Mouse (Mus musculus) intestine, embryonic 15.5 days (tissue): ENCODE measurements around the gene 1600002K03Rik. TPM values are rescaled to one million over a fixed set of nuclear protein-coding genes. Genes with fewer than 3 reads are reported as not detected.

Experiments
- ATAC-seq: fragments of 200-750 bp; cut with Nextera tagmentation; 2 replicates; pipeline ENCODE4 v1.8.0; 2017; ENCODE audit warnings: moderate TSS enrichment, moderate library complexity
- H3K27ac ChIP-seq: fragments of 300-500 bp; sonication (generic); 2 replicates; pipeline ENCODE4 v1.5.1; 2015; ENCODE audit warnings: mild to moderate bottlenecking, inconsistent platforms
- H3K27me3 ChIP-seq: fragments of 300-500 bp; sonication (generic); replicated peaks from 2 replicates; pipeline ENCODE4 v1.6.1; 2015; ENCODE audit warnings: inconsistent platforms
- H3K36me3 ChIP-seq: fragments of 300-500 bp; sonication (generic); 2 replicates; pipeline ENCODE4 v1.6.1; 2015; ENCODE audit warnings: inconsistent platforms
- H3K4me1 ChIP-seq: fragments of 300-500 bp; sonication (generic); replicated peaks from 2 replicates; pipeline ENCODE4 v1.6.1; 2015; ENCODE audit warnings: inconsistent platforms
- H3K4me2 ChIP-seq: fragments of 300-500 bp; sonication (generic); replicated peaks from 2 replicates; pipeline ENCODE4 v1.6.1; 2015; ENCODE audit warnings: mild to moderate bottlenecking, inconsistent platforms
- H3K4me3 ChIP-seq: fragments of 300-500 bp; sonication (generic); replicated peaks from 2 replicates; pipeline ENCODE4 v1.5.1; 2015; ENCODE audit warnings: inconsistent platforms
- H3K9ac ChIP-seq: fragments of 300-500 bp; sonication (generic); 2 replicates; pipeline ENCODE4 v1.6.1; 2015; ENCODE audit warnings: inconsistent platforms
- H3K9me3 ChIP-seq: fragments of 300-500 bp; sonication (generic); 2 replicates; pipeline ENCODE4 v1.6.1; 2016; ENCODE audit warnings: inconsistent platforms
- WGBS: fragments of 180-500 bp; shearing (Covaris S2); methylation state at CpG from one replicate; pipeline ENCODE4 v1.1.7; 2015; 5-methylcytosine and 5-hydroxymethylcytosine counted together
- polyA plus RNA-seq: library from polyadenylated mRNA; unstranded; fragments of >200 nt; fragmentation: Nextera tagmentation; extraction: Ambion mirVana; gene quantifications from 2 replicates; pipeline ENCODE4 v1.2.1, GENCODE M21; 2015

The 1600002K03Rik gene
- polyA plus RNA-seq, 1 experiment from 2014 or later: 22.9 TPM

- Histone ChIP-seq H3K4me1 (peaks cover 64% of the 10 kb centered on the region), H3K27me3 (no peaks in the 10 kb centered on the region), H3K27ac (no peak overlapping the region), H3K36me3 (peaks cover 24% of the 10 kb centered on the region), H3K9ac (no peak overlapping the region), H3K9me3 (no peaks in the 10 kb centered on the region), H3K4me3 (no peak overlapping the region), H3K4me2 (no peak overlapping the region)
- WGBS: 90% methylated on average over 7 of the region's 7 CpGs
- no peak for ATAC-seq
Observed at GRCm38 (mm10) chr10:80143664-80144063, 29.1 kb upstream of the 1600002K03Rik start.

DNA sequence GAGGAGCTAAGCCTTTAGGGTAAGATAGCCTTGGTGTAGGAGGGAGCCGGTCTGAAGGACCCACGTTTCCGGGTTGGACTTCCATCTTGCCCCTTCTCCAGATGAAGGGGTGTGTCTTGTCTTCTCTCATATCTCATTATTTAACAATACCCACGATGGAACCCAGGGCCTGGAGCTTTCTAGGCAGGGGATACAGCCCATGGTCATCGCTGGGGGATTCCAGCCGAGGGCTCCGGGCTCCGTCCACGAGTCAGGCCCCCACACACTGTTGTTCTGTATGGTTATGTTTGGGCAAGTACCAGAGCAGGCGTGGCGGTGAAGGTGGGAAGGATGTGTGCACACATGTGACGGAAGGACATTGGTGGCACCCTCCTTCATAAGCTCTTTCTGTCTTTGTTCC, 28.6 kb upstream of the 1600002K03Rik start:
- Histone ChIP-seq H3K4me1 (peaks cover 63% of the 10 kb centered on the region), H3K36me3 (peaks cover 24% of the 10 kb centered on the region), H3K27me3 (no peaks in the 10 kb centered on the region), H3K9ac (no peak overlapping the region), H3K9me3 (no peaks in the 10 kb centered on the region), H3K4me2 (0 out of 2 replicates have a peak overlapping the region, but pooled peaks have one; percentile 3), H3K27ac (no peak overlapping the region), H3K4me3 (no peak overlapping the region; the same call in 1 of the 2 replicates)
- ATAC-seq: no peak
- WGBS: 91% methylated on average over 12 of the region's 12 CpGs

DNA sequence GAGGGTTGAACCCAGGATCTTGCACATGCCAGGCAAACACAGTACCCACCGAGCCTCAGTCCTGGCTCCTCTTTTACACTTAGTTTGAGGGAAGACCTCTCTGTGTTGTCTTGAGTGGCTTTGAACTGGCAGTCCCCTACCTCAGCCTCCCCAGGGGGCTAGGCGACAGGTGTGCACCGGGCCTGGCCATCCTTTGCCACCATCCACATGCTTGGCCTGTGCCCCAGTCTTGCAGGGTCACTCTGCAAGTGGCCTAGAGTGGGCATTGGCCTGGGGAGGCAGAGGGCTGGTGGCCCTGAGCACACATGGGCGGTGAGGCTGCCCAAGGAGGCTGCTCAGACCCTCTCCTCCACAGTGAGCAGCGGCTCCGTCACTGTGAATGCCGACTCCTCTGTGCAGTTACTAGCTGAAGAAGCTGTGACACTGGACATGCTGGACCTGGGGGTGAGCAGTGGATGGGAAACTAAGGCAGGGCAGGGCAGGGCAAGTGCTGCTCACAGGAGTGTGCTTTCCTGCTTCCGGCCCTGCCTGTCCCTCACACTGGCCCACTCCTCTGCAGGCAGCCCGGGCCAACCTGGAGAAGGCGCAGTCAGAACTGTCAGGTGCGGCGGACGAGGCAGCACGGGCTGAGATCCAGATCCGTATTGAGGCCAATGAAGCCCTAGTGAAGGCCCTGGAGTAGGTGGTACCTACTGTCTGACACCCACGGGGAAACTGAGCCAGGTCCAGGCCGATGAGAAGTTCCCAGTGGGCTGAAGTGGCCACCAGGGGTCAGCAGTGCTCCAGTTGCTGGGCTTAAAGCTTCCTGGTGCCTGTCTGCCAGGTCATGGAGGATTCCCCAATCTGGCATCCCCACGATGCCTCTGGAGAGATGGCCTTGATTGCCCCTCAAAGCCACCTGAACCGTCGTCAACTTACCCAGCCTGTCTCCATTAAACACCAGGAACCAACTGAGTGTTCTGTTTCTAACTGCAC, 27.6 kb upstream of the 1600002K03Rik start:
- H3K4me2 ChIP-seq: peak overlapping the region; percentile 80; the same call in 1 of the 2 replicates
- H3K27ac ChIP-seq: peak overlapping the region; percentile 96
- H3K36me3 ChIP-seq: peaks cover 24% of the 10 kb centered on the region
- H3K27me3 ChIP-seq: no peaks in the 10 kb centered on the region
- peak overlapping the region; percentile 20 for H3K9ac ChIP-seq
- H3K4me1 ChIP-seq: peaks cover 57% of the 10 kb centered on the region
- H3K9me3 ChIP-seq: no peaks in the 10 kb centered on the region
- H3K4me3 ChIP-seq: peak overlapping the region; percentile 9; the same call in 1 of the 2 replicates
- WGBS: 71% methylated on average over 20 of the region's 20 CpGs
- ATAC-seq: no peak

GRCm38 (mm10) chr10:80145896-80146295, 26.8 kb upstream of the 1600002K03Rik start:
- WGBS: 65% methylated on average over 6 of the region's 6 CpGs
- peaks cover 24% of the 10 kb centered on the region for H3K36me3 ChIP-seq
- peaks cover 54% of the 10 kb centered on the region for H3K4me1 ChIP-seq
- no peaks in the 10 kb centered on the region for H3K27me3 ChIP-seq
- H3K27ac ChIP-seq: peak overlapping the region; percentile 96
- ATAC-seq: no peak
- H3K4me3 ChIP-seq: peak overlapping the region; percentile 9; the same call in 1 of the 2 replicates
- peak overlapping the region; percentile 80; the same call in 1 of the 2 replicates for H3K4me2 ChIP-seq
- H3K9ac ChIP-seq: peak overlapping the region; percentile 34; the same call in 1 of the 2 replicates
- H3K9me3 ChIP-seq: no peaks in the 10 kb centered on the region

DNA sequence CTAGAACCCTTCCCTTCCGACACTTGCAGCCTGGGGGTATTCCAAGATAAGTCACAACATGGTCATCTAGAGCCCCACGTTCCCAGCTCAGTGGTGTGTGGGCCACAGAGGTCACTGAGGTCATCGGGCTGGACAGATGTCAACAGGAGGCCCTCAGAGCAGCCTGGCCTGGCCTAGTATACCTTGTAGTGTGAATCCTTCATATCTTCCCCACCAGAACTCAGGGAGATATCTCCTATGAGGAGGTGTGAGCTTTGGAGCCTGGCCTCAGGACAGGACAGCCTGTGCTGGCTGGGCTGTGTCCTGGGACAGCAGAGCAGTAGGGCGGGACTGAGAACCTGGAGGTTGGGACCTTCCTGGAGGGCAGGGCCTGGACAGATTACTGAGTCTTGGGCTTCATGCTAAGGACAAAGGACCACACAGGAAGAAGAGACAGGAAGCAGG, 26.2 kb upstream of the 1600002K03Rik start:
- Histone ChIP-seq H3K9me3 (no peaks in the 10 kb centered on the region), H3K27me3 (no peaks in the 10 kb centered on the region), H3K9ac (peak overlapping the region; percentile 34; the same call in 1 of the 2 replicates), H3K4me3 (peak overlapping the region; percentile 4; the same call in 1 of the 2 replicates), H3K27ac (peak overlapping the region; percentile 96), H3K4me1 (peaks cover 51% of the 10 kb centered on the region), H3K4me2 (peak overlapping the region; percentile 80), H3K36me3 (peaks cover 24% of the 10 kb centered on the region)
- 64% methylated on average over 4 of the region's 4 CpGs for WGBS
- ATAC-seq: no peak

DNA sequence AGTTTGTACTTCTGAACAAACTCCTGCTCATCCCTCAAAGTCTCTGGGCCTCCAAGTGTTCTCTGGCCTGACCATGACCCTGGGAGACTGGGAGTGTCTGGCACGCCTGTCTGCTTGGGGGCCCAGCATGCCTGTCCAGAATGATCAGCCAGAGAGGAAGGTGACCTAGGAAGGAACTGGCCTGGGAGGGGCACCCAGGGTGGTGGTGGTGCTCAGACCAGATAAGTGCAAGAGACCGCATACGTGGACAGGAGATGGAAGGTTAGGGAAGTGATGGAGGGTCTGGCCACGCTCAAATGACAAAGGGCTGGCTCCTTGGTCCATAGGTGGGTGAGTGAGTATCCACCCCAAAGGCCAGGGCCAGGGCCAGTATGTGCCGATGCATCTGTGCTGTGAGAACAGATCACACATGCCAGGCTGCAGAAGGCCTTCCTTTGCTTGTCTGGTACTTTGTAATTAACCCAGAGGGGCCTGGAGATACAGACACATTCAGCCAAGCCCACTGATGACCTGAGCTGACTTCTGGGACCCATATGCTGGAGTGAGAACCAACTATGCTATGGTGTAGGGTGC, 25.5 kb upstream of the 1600002K03Rik start:
- peak overlapping the region; percentile 96 for H3K27ac ChIP-seq
- 53% methylated on average over 5 of the region's 5 CpGs for WGBS
- peak overlapping the region; percentile 77; the same call in 1 of the 2 replicates for H3K9ac ChIP-seq
- peaks cover 53% of the 10 kb centered on the region for H3K4me1 ChIP-seq
- ATAC-seq: no peak
- no peaks in the 10 kb centered on the region for H3K9me3 ChIP-seq
- H3K27me3 ChIP-seq: no peaks in the 10 kb centered on the region
- peaks cover 24% of the 10 kb centered on the region for H3K36me3 ChIP-seq
- H3K4me3 ChIP-seq: peak overlapping the region; percentile 90
- H3K4me2 ChIP-seq: peak overlapping the region; percentile 80

GRCm38 (mm10) chr10:80147719-80148601, 24.8 kb upstream of the 1600002K03Rik start, which contains the start of gene Midn:
Midn (plus strand) TSS chr10:80148272.
- peaks cover 25% of the 10 kb centered on the region for H3K36me3 ChIP-seq
- H3K4me3 ChIP-seq: peak within 1 kb of the TSS; percentile 90
- H3K4me1 ChIP-seq: peaks cover 56% of the 10 kb centered on the region
- H3K27ac ChIP-seq: peak within 1 kb of the TSS; percentile 96
- under 1% methylated on average over 41 of the region's 42 CpGs for WGBS
- H3K9ac ChIP-seq: peak within 1 kb of the TSS; percentile 77
- peak; percentile 45 for ATAC-seq
- no peaks in the 10 kb centered on the region for H3K9me3 ChIP-seq
- H3K4me2 ChIP-seq: peak within 1 kb of the TSS; percentile 80
- no peaks in the 10 kb centered on the region for H3K27me3 ChIP-seq

DNA sequence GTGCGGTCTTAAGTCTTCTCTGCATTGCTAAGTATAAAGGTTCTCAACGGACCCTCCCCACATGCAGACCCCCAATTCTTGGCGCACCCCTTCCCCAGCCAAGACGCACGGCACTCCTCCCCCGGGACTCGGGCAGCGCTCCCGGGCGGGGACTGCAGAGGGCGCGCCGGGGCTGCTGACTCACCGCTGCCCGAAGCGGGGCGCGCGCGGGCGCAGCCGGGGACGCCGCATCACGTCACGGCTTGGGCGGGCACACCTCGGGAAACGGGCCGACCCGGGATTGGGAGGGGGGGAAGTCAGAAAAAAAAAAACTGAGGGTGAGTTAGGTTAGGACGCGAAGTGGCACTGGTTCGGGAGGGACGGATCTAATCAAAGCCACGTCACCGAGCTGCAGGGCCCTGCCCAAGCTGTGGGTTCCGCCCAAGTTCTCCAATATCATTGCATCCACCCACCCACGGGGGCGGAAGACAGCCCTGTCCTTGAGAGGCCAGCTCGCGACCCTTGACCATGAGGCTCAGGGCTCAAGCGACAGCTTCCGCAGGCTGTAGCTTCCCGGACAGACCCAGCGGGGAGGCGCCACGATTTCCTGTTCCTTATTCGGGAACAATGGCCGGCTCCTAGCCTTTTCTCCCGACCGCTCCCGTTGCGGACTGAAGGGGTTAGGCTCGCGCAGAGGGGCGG, 24.0 kb upstream of the 1600002K03Rik start:
- WGBS: under 1% methylated on average over 57 of the region's 57 CpGs
- no peaks in the 10 kb centered on the region for H3K9me3 ChIP-seq
- H3K27me3 ChIP-seq: no peaks in the 10 kb centered on the region
- H3K4me1 ChIP-seq: peaks cover 57% of the 10 kb centered on the region
- H3K4me3 ChIP-seq: peak overlapping the region; percentile 90
- peak; percentile 50 for ATAC-seq
- H3K36me3 ChIP-seq: peaks cover 31% of the 10 kb centered on the region
- peak overlapping the region; percentile 80 for H3K4me2 ChIP-seq
- peak overlapping the region; percentile 77 for H3K9ac ChIP-seq
- peak overlapping the region; percentile 96 for H3K27ac ChIP-seq

DNA sequence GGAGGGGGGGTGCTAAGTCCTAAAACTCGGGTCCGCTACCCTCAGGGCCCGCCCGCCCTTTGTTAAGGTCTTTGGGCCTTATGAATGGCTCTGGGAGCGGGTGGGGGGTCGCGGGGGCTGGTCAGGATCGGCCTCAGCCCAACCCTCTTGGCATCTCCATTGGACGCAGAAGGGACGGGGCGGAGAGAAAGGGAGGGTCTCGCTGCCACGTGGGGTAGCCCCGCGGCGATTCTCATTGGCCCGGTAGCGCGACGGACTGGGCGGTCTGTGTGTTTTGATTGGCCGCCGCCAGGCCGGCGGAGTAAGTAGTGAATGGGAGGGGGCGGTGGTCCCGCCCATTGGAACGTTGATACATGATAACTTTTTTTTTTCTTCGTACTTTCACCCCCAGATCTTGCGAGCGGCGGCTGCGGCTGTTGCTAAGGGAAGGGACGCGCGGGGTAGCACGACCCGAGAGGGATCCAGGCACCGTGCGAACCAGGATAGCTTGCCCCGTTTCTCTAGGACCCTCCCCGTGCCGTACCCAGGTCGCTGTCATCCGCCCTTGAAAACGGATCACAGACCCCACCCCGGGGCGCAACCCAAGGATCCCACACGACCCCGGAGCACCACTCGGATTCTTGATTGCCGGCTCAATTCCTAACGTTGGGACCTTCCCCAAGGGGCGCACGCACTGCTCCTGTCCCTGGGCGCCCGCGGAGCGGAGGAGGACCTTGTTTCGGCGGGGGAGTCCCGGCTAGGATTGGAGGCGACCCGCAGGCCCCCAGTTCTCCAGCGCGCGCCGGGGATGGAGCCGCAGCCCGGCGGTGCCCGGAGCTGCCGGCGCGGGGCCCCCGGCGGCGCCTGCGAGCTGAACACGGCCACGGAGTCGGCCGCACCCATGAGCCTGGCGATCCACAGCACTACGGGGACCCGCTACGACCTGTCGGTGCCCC, 23.2 kb upstream of the 1600002K03Rik start:
- Histone ChIP-seq H3K4me2 (peak overlapping the region; percentile 92), H3K36me3 (peaks cover 31% of the 10 kb centered on the region), H3K27me3 (no peaks in the 10 kb centered on the region), H3K9me3 (no peaks in the 10 kb centered on the region), H3K27ac (peak overlapping the region; percentile 97), H3K9ac (peak overlapping the region; percentile 95), H3K4me1 (peaks cover 57% of the 10 kb centered on the region), H3K4me3 (peak overlapping the region; percentile 90)
- peak; percentile 74 for ATAC-seq
- under 1% methylated on average over 88 of the region's 88 CpGs for WGBS
